Mouse (Mus musculus) stomach, postnatal 0 days (tissue): ENCODE results near the gene Calm5. TPM values are rescaled to one million over a fixed set of nuclear protein-coding genes. Genes with fewer than 3 reads are reported as not detected.
A peak's percentile ranks its signal among the peaks of the same experiment; 100 is the strongest.

ENCODE experiments used
- ATAC-seq: fragments of 200-750 bp; cut with Nextera tagmentation; 2 replicates; pipeline ENCODE4 v1.8.0; 2017; ENCODE audit not compliant: low FRiP score, low TSS enrichment
- DNase-seq: peaks from one replicate; pipeline ENCODE4 v3.0.0-alpha.2; 2016; ENCODE audit warnings: low spot score
- H3K27ac ChIP-seq: fragments of 300-500 bp; sonication (generic); replicated peaks from 2 replicates; pipeline ENCODE4 v1.5.1; 2014; ENCODE audit warnings: mild to moderate bottlenecking, control low read depth
- H3K27me3 ChIP-seq: fragments of 300-500 bp; sonication (generic); 2 replicates; pipeline ENCODE4 v1.6.1; 2014; ENCODE audit warnings: low read length; ENCODE audit not compliant: control insufficient read depth, insufficient read depth
- H3K36me3 ChIP-seq: fragments of 300-500 bp; sonication (generic); 2 replicates; pipeline ENCODE4 v1.6.1; 2014; ENCODE audit warnings: low read length, mixed read lengths; ENCODE audit not compliant: control insufficient read depth, insufficient read depth
- H3K4me1 ChIP-seq: fragments of 300-500 bp; sonication (generic); replicated peaks from 2 replicates; pipeline ENCODE4 v1.6.1; 2014; ENCODE audit warnings: antibody characterized with exemption; ENCODE audit not compliant: control insufficient read depth, insufficient read depth
- H3K4me2 ChIP-seq: fragments of 300-500 bp; sonication (generic); replicated peaks from 2 replicates; pipeline ENCODE4 v1.6.1; 2014; ENCODE audit warnings: low read depth, mild to moderate bottlenecking, control low read depth, moderate library complexity
- H3K4me3 ChIP-seq: fragments of 300-500 bp; sonication (generic); 2 replicates; pipeline ENCODE4 v1.5.1; 2014; ENCODE audit warnings: low read depth, low read length, control low read depth
- H3K9ac ChIP-seq: fragments of 300-500 bp; sonication (generic); 2 replicates; pipeline ENCODE4 v1.6.1; 2014; ENCODE audit warnings: mild to moderate bottlenecking, low read length, control low read depth, mixed read lengths
- H3K9me3 ChIP-seq: fragments of 300-500 bp; sonication (generic); 2 replicates; pipeline ENCODE4 v1.6.1; 2016; ENCODE audit warnings: low read length; ENCODE audit not compliant: control insufficient read depth
- CTCF ChIP-seq: IDR thresholded peaks from 2 replicates; pipeline ENCODE4 v1.5.1; 2016; ENCODE audit warnings: antibody characterized with exemption, low read depth, mild to moderate bottlenecking, moderate library complexity
- EP300 ChIP-seq: optimal IDR thresholded peaks from 2 replicates; pipeline ENCODE3; 2016; ENCODE audit warnings: antibody characterized with exemption
- WGBS: fragments of 180-500 bp; shearing (Covaris S2); extraction: QIAGEN DNeasy Blood & Tissue Kit; methylation state at CpG from one replicate; pipeline ENCODE4 v1.1.7; 2014; 5-methylcytosine and 5-hydroxymethylcytosine counted together
- polyA plus RNA-seq: library from polyadenylated mRNA; unstranded; fragments of >200 nt; fragmentation: Nextera tagmentation; extraction: Ambion mirVana; gene quantifications from 2 replicates; pipeline ENCODE4 v1.2.1, GENCODE M21; 2015

Calm5 gene
- polyA plus RNA-seq, 1 experiment from 2014 or later: not detected

- WGBS: 73% methylated on average over 8 of the region's 8 CpGs
- Histone ChIP-seq H3K9ac (no peak overlapping the region), H3K27ac (peak overlapping the region; percentile 73), H3K4me1 (0 out of 2 replicates have a peak, but pooled peaks cover 2% of the 10 kb centered on the region), H3K9me3 (no peaks in the 10 kb centered on the region), H3K4me2 (no peak overlapping the region), H3K36me3 (no peaks in the 10 kb centered on the region), H3K4me3 (no peak overlapping the region), H3K27me3 (no peaks in the 10 kb centered on the region)
- DNase-seq (peak; percentile 35), ATAC-seq (peak; percentile 38; the same call in 1 of the 2 replicates)
- no peak for TF ChIP-seq EP300
- no peak for TF ChIP-seq CTCF
These were observed 12.5 kb downstream of the Calm5 start for GRCm38 (mm10) chr13:3866355-3867052.

GRCm38 (mm10) chr13:3867158-3867557 lies 13.2 kb downstream of the Calm5 start:
- H3K27ac ChIP-seq: no peak overlapping the region
- no peaks in the 10 kb centered on the region for H3K9me3 ChIP-seq
- H3K27me3 ChIP-seq: no peaks in the 10 kb centered on the region
- no peak overlapping the region for H3K4me3 ChIP-seq
- no peak overlapping the region for H3K4me2 ChIP-seq
- no peak for ATAC-seq
- WGBS: 66% methylated on average over 6 of the region's 6 CpGs
- H3K9ac ChIP-seq: no peak overlapping the region
- H3K4me1 ChIP-seq: 0 out of 2 replicates have a peak, but pooled peaks cover 2% of the 10 kb centered on the region
- no peaks in the 10 kb centered on the region for H3K36me3 ChIP-seq
- DNase-seq: no peak
- TF ChIP-seq EP300 (no peak), CTCF (no peak)

GRCm38 (mm10) chr13:3869901-3870300 lies 15.9 kb downstream of the Calm5 start:
- TF ChIP-seq EP300 (no peak), CTCF (no peak)
- H3K9me3 ChIP-seq: no peaks in the 10 kb centered on the region
- no peaks in the 10 kb centered on the region for H3K27me3 ChIP-seq
- no peak overlapping the region for H3K9ac ChIP-seq
- ATAC-seq: no peak
- H3K4me3 ChIP-seq: no peak overlapping the region
- no peak overlapping the region for H3K27ac ChIP-seq
- H3K4me1 ChIP-seq: 0 out of 2 replicates have a peak, but pooled peaks cover 2% of the 10 kb centered on the region
- no peak for DNase-seq
- no peak overlapping the region for H3K4me2 ChIP-seq
- no peaks in the 10 kb centered on the region for H3K36me3 ChIP-seq

- Histone ChIP-seq H3K4me3 (no peak overlapping the region), H3K27me3 (no peaks in the 10 kb centered on the region), H3K9me3 (no peaks in the 10 kb centered on the region), H3K27ac (no peak overlapping the region), H3K9ac (no peak overlapping the region), H3K4me1 (0 out of 2 replicates have a peak, but pooled peaks cover 3% of the 10 kb centered on the region), H3K36me3 (no peaks in the 10 kb centered on the region), H3K4me2 (no peak overlapping the region)
- 88% methylated on average over 4 of the region's 4 CpGs for WGBS
- no peak for ATAC-seq
- DNase-seq: no peak
- TF ChIP-seq CTCF: no peak
- TF ChIP-seq EP300: no peak
These were observed 18.9 kb downstream of the Calm5 start for GRCm38 (mm10) chr13:3872832-3873231.

GRCm38 (mm10) chr13:3876448-3876847 lies 22.5 kb downstream of the Calm5 start:
- ATAC-seq (no peak), DNase-seq (no peak)
- no peak overlapping the region for H3K4me2 ChIP-seq
- TF ChIP-seq CTCF (no peak), EP300 (no peak)
- no peaks in the 10 kb centered on the region for H3K36me3 ChIP-seq
- 0 out of 2 replicates have a peak, but pooled peaks cover 3% of the 10 kb centered on the region for H3K4me1 ChIP-seq
- no peaks in the 10 kb centered on the region for H3K9me3 ChIP-seq
- no peak overlapping the region for H3K4me3 ChIP-seq
- no peak overlapping the region for H3K9ac ChIP-seq
- H3K27me3 ChIP-seq: no peaks in the 10 kb centered on the region
- peak overlapping the region; percentile 35; the same call in 1 of the 2 replicates for H3K27ac ChIP-seq
- 42% methylated on average over 6 of the region's 6 CpGs for WGBS

- DNase-seq: no peak
- Histone ChIP-seq H3K9ac (no peak overlapping the region), H3K9me3 (no peaks in the 10 kb centered on the region), H3K27me3 (no peaks in the 10 kb centered on the region), H3K4me1 (0 out of 2 replicates have a peak, but pooled peaks cover 3% of the 10 kb centered on the region), H3K4me3 (no peak overlapping the region), H3K36me3 (peaks cover 5% of the 10 kb centered on the region; the same call in 1 of the 2 replicates), H3K27ac (peak overlapping the region; percentile 69), H3K4me2 (no peak overlapping the region)
- peak; percentile 42 for ATAC-seq
- TF ChIP-seq CTCF (no peak), EP300 (no peak)
- 40% methylated on average over 6 of the region's 6 CpGs for WGBS
These were observed 23.2 kb downstream of the Calm5 start for GRCm38 (mm10) chr13:3877185-3877584.
